Mouse (Mus musculus) frontal cortex, adult (tissue): ENCODE results near the gene Ndufa12.
A peak's percentile ranks its signal among the peaks of the same experiment; 100 is the strongest.

ENCODE experiments used
- ATAC-seq: cut with Nextera tagmentation; 2 replicates; pipeline ENCODE4 v1.9.2; 2017; ENCODE audit warnings: mild to moderate bottlenecking, moderate library complexity, mixed read lengths; ENCODE audit not compliant: low TSS enrichment

Ndufa12 gene

DNA sequence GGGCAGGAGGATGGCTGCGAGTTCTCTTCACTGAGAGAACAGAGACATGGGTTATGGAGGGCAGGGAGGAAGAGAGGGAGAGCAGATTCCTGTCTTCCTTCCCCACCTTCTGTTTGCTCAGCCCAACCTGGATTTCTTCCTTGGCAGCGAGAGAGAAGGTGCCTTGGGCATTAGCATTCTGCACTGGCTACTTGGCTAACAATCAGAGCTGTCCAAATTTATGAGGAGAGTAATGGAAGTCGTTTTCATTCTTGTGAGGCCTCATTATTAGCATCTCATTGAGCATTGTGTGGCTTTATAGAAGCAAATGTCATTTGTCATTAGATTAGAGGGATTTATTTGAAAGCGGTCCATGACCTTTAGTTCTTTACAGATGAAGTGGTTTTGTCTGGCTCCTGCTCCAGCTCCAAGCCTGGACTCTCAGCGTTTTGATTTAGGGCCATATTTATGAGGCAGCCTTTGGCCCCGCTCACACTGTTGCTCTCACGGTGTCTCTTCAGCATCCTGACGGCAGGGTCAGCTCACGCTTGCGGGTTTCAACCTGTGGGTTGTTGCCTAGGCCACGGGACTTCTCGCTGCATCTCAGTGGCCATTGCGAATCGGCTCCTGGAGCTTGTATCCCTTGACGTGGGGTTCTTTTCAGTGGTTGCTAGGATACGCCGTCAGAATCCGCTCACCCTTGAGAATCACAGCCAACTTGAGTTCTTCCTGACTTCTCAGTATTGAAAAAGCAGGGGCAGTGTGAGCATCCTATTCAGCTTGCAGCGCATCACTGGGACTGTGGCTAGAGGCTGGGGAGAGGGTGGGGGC, 31.9 kb downstream of the Ndufa12 start:
- peak; percentile 98 for ATAC-seq

- ATAC-seq = no peak
Measured at GRCm38 (mm10) chr10:94231025-94231424, 32.5 kb downstream of the Ndufa12 start.

- no peak for ATAC-seq
Measured at GRCm38 (mm10) chr10:94235200-94235599, 36.7 kb downstream of the Ndufa12 start.

- no peak for ATAC-seq
Measured at GRCm38 (mm10) chr10:94241346-94241745, 42.8 kb downstream of the Ndufa12 start.

DNA sequence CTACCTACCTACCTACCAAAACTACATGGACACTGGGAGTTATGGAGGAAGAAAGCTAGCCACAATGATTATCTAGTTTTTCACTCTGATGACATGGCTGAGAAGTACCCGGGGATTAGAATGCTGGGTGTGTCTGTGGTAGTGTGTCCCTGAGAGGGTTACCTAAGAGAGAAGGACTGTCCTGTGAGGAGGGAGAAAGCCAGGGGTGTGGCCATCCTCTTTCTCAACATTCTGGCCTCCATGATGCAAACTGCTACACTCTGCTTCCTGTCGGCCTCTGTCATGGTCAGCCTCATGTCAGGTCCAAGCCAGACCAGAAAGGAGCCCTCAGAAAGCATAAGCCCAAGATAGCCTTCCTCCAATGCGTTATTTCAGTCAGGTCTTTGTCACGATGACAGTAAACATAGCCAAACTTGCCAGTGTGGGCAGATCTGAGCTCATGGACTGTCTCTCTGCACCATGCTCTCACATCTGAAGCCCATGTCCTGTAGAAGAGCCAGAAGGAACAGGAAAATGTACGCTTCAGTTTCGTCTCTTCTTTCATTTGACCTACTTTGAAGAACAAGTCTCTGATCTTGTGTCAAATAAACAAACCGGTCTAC, 49.3 kb downstream of the Ndufa12 start:
- ATAC-seq = peak; percentile 69

GRCm38 (mm10) chr10:94249575-94250456, 51.3 kb downstream of the Ndufa12 start:
- peak; percentile 62 for ATAC-seq

DNA sequence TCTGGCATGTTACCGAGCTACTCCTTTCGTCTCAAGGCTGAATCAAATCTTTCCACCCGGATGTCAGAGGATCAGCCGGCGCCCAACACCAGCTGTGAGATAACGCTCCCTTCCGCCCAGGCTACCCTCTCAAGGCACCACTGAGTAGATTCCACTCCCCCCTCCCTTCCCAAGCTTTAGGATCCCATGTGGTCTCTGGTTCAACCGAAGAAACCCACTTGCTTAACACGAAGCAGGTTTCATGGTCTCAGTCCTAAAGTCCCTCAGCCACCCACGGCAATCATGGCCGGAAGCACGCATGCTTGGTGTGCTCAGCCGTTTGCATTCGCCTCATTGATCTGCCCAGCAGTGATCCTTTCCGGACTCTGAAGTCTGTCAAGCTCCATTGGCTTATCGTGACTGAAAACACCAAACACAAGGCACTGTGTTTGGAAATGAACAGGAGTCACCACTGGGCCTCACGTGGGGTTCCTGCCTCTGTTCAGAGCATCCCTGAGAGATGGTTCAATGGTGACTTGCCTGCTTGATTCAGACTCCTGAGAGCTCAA, 54.8 kb downstream of the Ndufa12 start:
- no peak for ATAC-seq

DNA sequence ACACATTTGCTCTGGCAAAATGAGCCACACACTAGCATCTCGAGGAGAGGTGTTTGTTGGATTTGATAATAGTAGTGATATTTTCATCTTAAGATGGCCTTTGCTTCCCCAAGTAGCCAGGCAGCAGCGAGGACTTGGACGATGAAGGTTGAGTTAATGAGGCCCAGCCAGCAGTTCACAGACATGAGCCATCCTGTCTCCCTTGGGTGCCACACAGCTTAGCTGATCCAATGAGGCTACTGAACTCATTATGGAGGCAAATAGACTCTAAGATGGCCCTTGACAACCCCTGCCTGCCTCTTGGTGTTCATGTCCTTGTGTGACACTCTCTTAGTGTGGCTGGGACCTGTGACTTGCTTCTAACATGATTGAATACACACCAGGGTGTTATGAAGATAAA, 56.2 kb downstream of the Ndufa12 start:
- ATAC-seq = no peak

- no peak for ATAC-seq
Measured at GRCm38 (mm10) chr10:94255744-94256143, 57.2 kb downstream of the Ndufa12 start.

- ATAC-seq = no peak
Measured at GRCm38 (mm10) chr10:94256518-94256917, 58.0 kb downstream of the Ndufa12 start.

DNA sequence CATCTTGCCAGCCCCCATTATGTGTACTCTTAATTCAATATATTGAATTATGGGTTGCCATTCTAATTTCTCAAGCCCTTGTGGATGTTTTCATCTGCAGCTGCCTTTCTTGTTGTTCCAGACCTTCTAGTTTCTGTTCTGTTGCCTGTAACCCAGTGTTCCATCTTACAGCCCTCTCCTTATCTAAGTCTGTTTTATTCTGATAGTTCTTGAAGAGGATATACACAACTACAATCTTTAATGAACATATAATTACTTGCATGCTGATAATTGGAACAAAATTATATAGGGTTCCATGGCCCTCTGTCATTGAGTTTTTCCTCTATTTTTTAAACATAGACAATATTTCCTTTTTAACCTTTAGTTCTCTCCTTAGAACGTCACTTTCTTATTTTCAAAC, 62.0 kb downstream of the Ndufa12 start:
- no peak for ATAC-seq

DNA sequence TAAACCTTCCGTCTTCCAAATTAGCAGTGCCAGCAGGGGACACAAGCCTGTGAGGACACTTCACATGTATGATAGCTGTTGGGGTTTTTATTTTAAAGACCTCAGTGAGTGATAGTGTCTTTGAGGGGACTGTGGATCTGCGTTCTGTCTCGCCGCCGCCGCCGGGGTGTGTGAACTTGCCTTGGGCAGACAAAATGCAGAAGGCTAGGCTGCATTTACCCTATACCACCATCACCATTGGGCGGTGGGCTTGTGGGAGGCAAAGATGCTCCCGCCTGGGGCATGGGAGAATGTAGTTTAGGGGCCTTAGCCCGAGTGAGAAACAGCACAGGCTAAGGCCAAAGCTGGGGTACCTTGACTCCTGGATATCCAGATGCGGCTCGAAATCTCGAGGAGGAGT, 64.1 kb downstream of the Ndufa12 start:
- no peak for ATAC-seq

DNA sequence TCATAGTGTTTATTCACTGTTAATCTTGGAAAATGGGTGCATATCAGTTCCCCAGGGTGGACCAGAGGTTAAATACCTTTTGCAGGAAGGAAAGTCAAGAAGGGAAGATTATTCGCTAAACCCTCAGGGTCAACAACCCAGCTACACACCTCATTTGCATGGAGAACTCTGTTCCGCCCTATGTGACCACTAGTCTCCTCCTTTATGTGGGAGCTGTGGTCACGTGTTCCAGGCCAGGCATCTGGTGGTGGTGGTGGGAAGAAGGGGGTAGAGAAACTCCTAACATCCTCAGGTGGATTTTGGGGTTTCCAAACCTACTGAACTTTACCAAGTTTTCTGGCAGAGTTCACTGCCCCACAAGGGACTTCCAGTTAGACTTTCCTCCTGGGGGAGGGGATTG, 64.7 kb downstream of the Ndufa12 start:
- ATAC-seq = no peak

DNA sequence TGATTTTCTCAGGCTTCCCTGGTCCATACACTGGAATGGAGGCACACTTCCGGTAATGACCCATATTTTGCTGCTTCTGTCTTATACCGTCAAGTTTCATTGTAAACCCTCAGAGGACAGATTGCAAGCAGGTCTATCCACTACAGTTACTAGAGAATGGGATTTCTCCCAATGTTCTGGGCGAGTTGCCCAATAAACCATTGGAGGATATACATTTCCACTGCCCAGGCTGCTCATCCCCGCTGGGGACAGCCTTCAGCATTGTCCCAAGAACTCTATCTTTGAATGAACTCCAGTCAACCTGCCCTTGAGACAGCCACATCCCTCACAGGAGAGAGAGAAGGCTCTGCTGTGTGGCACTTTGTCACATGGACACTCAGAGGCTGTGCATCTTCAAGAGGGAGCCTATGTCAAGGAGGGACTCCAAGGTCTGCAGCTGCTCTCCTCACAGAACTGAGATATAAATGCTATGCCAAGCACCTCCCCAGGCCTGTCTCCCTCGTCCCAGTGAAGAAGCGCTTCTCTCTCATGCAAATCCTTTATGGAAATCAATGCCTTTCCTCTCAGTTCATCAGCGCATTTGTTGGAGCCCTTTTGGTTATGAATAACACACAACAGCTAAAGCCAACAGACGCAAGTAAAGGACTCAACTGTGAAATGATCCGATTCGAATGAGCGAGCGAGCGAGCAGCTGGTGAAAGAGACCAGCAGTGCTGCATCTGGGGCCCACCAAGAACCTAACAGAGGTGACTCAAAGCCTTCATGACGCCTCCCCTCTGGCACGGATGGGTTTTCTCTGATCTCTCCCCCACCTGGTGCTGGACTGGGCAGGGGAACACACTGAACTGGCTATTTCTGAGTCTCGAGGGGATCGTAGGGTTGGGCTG, 67.4 kb downstream of the Ndufa12 start:
- ATAC-seq = peak; percentile 50
